Mouse (Mus musculus): Measurements from ENCODE around the gene Magi1. TPM values are rescaled to one million over a fixed set of nuclear protein-coding genes. Genes with fewer than 3 reads are reported as not detected.

Gene Magi1
- total and polyA plus RNA-seq, 3 experiments = not detected

DNA sequence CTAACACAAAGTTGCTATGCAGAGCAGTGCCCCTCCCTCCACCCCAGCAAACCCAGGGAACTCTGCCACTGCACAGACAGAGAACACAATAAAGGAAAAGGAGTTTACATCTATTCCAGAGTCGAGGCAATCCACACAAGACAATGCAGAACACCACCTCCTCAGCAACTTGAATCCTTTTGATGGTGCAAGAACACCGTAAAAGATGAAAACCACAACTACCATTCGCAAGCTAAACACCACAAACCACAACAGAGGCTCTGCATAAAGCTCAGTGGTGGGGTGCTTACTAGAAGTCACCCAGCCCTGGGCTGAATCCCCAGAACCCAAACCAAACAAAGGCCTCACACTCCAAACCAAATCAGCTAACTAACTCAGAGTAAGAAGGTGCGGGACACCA, 99.4 kb downstream of the Magi1 start:
- in situ Hi-C loops (cut with MboI; ENCODE audit: low pct_ligation_motif_present, low pct_unique_long_range_greater_than_20kb, low sequenced_read_pairs) (no loop called here), dilution Hi-C loops (cut with MboI; ENCODE audit: extremely low pct_ligation_motif_present, extremely low pct_unique_long_range_greater_than_20kb, low sequenced_read_pairs) (no loop called here)
- Histone ChIP-seq H3K9ac (ENCODE audit: insufficient read depth, low read depth) (no peak overlapping the region), H3K36me3 (replicated peaks in 1 of 2; ENCODE audit: control insufficient read depth in 1 of 2, insufficient read depth in 1 of 2, low read length in 1 of 2) (no peaks in the 10 kb centered on the region), H3K4me1 (ENCODE audit: control insufficient read depth in 1 of 2, insufficient read depth in 2 of 2) (no peaks in the 10 kb centered on the region), H3K27me3 (replicated peaks) (no peaks in the 10 kb centered on the region), H3K27ac (ENCODE audit: insufficient read depth, low read depth) (no peak overlapping the region), H3K4me3 (replicated peaks in 1 of 3; ENCODE audit: low read depth in 2 of 3, low read length in 2 of 3, poor library complexity in 1 of 3) (no peak overlapping the region), H3K79me2 (replicated peaks; ENCODE audit: control insufficient read depth, extremely low read depth, insufficient read depth, poor library complexity, severe bottlenecking) (no peaks in the 10 kb centered on the region), H3K4me2 (ENCODE audit: insufficient read depth, low read depth, poor library complexity, severe bottlenecking) (no peak overlapping the region), H3K9me3 (replicated peaks; ENCODE audit: low read length) (peaks cover 81% of the 10 kb centered on the region)
- no peak for TF ChIP-seq MXI1 (IDR thresholded peaks at IDR 0.05; ENCODE audit: low read depth, low read length)
- no peak for TF ChIP-seq RAD21 (IDR thresholded peaks at IDR 0.05; ENCODE audit: low read depth, low read length)
- no peak for TF ChIP-seq NRF1 (IDR thresholded peaks at IDR 0.05; ENCODE audit: low read depth, low read length)
- no peak for TF ChIP-seq EP300 (IDR thresholded peaks at IDR 0.05; ENCODE audit: low read length)
- DNase-seq (ENCODE audit: extremely low read depth) = no peak

DNA sequence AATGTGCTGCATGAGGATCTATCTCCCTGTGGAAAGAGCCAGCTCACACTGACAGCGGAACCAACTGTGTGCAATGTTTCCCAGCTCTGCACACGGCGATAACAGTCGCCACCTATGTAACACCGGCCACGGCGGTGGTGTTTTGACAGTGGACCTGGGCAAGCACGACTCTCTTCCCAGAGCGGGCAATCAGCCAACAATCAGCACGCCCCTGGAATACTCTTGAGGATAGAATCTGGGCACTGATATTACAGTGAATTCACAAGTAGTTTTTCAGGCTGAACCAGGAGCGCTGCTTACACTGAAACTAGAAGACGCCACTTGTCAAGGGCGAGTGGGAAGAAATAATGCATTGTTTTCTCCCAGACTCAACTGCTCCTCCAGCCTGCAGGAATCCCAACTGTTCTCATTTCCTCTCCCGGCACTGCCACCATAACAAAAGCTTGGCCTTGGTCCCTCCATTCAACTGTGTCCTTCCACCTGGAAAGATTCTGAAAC, 100.3 kb downstream of the Magi1 start:
- Histone ChIP-seq H3K27me3 (replicated peaks) (no peaks in the 10 kb centered on the region), H3K4me1 (ENCODE audit: control insufficient read depth in 1 of 2, insufficient read depth in 2 of 2) (no peaks in the 10 kb centered on the region), H3K27ac (ENCODE audit: insufficient read depth, low read depth) (no peak overlapping the region), H3K9ac (ENCODE audit: insufficient read depth, low read depth) (no peak overlapping the region), H3K9me3 (replicated peaks; ENCODE audit: low read length) (peaks cover 81% of the 10 kb centered on the region), H3K4me2 (ENCODE audit: insufficient read depth, low read depth, poor library complexity, severe bottlenecking) (no peak overlapping the region), H3K79me2 (replicated peaks; ENCODE audit: control insufficient read depth, extremely low read depth, insufficient read depth, poor library complexity, severe bottlenecking) (no peaks in the 10 kb centered on the region), H3K36me3 (replicated peaks in 1 of 2; ENCODE audit: control insufficient read depth in 1 of 2, insufficient read depth in 1 of 2, low read length in 1 of 2) (no peaks in the 10 kb centered on the region), H3K4me3 (replicated peaks in 1 of 3; ENCODE audit: low read depth in 2 of 3, low read length in 2 of 3, poor library complexity in 1 of 3) (no peak overlapping the region)
- dilution Hi-C loops (cut with MboI; ENCODE audit: extremely low pct_ligation_motif_present, extremely low pct_unique_long_range_greater_than_20kb, low sequenced_read_pairs) = no loop called here
- TF ChIP-seq TBP (conservative IDR thresholded peaks at IDR 0.05; ENCODE audit: low read depth, low read length) = no peak
- TF ChIP-seq PAX5 (IDR thresholded peaks at IDR 0.05; ENCODE audit: low read length) = no peak
- no peak for TF ChIP-seq JUN (IDR thresholded peaks at IDR 0.05; ENCODE audit: insufficient read depth, low read depth, low read length)
- DNase-seq (ENCODE audit: extremely low read depth) = no peak
- in situ Hi-C loops (cut with MboI; ENCODE audit: low pct_ligation_motif_present, low pct_unique_long_range_greater_than_20kb, low sequenced_read_pairs) = no loop called here

DNA sequence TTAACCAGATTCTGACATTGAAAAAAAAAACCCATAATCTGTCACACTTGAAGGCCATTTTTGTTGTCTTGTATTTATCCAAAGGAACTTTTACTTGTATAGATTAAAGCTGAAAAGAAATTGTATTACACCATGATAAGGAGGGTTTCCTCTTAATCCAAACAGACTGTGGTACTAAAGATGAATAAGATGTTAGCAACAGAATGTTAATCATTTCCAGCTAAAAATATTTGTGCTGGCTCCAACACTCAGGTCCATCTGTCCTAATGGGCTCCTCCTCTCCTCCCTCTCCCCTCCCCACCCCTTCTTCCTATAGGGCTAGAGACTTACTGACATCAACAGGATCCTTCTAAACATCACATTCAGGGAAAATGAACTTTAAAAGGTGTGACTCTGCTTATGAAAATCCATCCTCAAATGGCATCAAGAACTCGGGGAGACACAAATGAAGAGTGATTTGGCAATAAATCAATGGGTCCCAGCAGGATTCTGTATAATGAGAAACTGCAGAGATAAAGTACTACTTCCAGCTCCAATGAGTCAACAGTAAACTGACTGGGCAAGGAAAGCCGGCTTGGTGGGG, 102.0 kb downstream of the Magi1 start:
- DNase-seq (ENCODE audit: extremely low read depth) = no peak
- H3K4me2 ChIP-seq (ENCODE audit: insufficient read depth, low read depth, poor library complexity, severe bottlenecking) = no peak overlapping the region
- dilution Hi-C loops (cut with MboI; ENCODE audit: extremely low pct_ligation_motif_present, extremely low pct_unique_long_range_greater_than_20kb, low sequenced_read_pairs) (no loop called here), in situ Hi-C loops (cut with MboI; ENCODE audit: low pct_ligation_motif_present, low pct_unique_long_range_greater_than_20kb, low sequenced_read_pairs) (no loop called here)
- no peaks in the 10 kb centered on the region for H3K36me3 ChIP-seq (replicated peaks in 1 of 2; ENCODE audit: control insufficient read depth in 1 of 2, insufficient read depth in 1 of 2, low read length in 1 of 2)
- no peaks in the 10 kb centered on the region for H3K27me3 ChIP-seq (replicated peaks)
- H3K27ac ChIP-seq (ENCODE audit: insufficient read depth, low read depth) = no peak overlapping the region
- H3K9ac ChIP-seq (ENCODE audit: insufficient read depth, low read depth) = no peak overlapping the region
- H3K79me2 ChIP-seq (replicated peaks; ENCODE audit: control insufficient read depth, extremely low read depth, insufficient read depth, poor library complexity, severe bottlenecking) = no peaks in the 10 kb centered on the region
- no peak for TF ChIP-seq RCOR1 (conservative IDR thresholded peaks at IDR 0.05; ENCODE audit: low read depth, low read length)
- TF ChIP-seq JUND (conservative IDR thresholded peaks at IDR 0.05; ENCODE audit: low read depth, low read length) = no peak
- no peak for TF ChIP-seq E2F4 (IDR thresholded peaks at IDR 0.05; ENCODE audit: insufficient replicate concordance, low read depth, low read length)
- TF ChIP-seq MAX (IDR thresholded peaks at IDR 0.05; ENCODE audit: low read length) = no peak
- no peak for TF ChIP-seq SMC3 (IDR thresholded peaks at IDR 0.05; ENCODE audit: low read depth, low read length)
- no peak for TF ChIP-seq BHLHE40 (IDR thresholded peaks at IDR 0.05; ENCODE audit: low read depth, low read length)
- H3K4me1 ChIP-seq (ENCODE audit: control insufficient read depth in 1 of 2, insufficient read depth in 2 of 2) = no peaks in the 10 kb centered on the region
- H3K4me3 ChIP-seq (replicated peaks in 1 of 3; ENCODE audit: low read depth in 2 of 3, low read length in 2 of 3, poor library complexity in 1 of 3) = no peak overlapping the region
- peaks cover 84% of the 10 kb centered on the region for H3K9me3 ChIP-seq (replicated peaks; ENCODE audit: low read length)

Data from CH12.LX (cell line).